Mouse (Mus musculus) liver, embryonic 11.5 days (tissue): ENCODE measurements around the gene Klhl36. TPM values are rescaled to one million over a fixed set of nuclear protein-coding genes. Genes with fewer than 3 reads are reported as not detected.
A peak's percentile ranks its signal among the peaks of the same experiment; 100 is the strongest.

Experiments used
- ATAC-seq: fragments of 200-750 bp; cut with Nextera tagmentation; replicated peaks from 2 replicates; pipeline ENCODE4 v1.8.0; 2017; ENCODE audit warnings: moderate number of reproducible peaks, mild to moderate bottlenecking, moderate TSS enrichment, moderate library complexity; ENCODE audit not compliant: low FRiP score
- DNase-seq: peaks from one replicate; pipeline ENCODE4 v3.0.0-alpha.2; 2017; ENCODE audit warnings: low spot score
- H3K27ac ChIP-seq: fragments of 300-500 bp; sonication (generic); 2 replicates; pipeline ENCODE4 v1.5.1; 2014; ENCODE audit warnings: mild to moderate bottlenecking, low read depth, low read length, control low read depth
- H3K27me3 ChIP-seq: fragments of 300-500 bp; sonication (generic); replicated peaks from 2 replicates; pipeline ENCODE4 v1.6.1; 2014; ENCODE audit warnings: low read length, mixed read lengths; ENCODE audit not compliant: control insufficient read depth, insufficient read depth
- H3K36me3 ChIP-seq: fragments of 300-500 bp; sonication (generic); 2 replicates; pipeline ENCODE4 v1.6.1; 2014; ENCODE audit warnings: mild to moderate bottlenecking, low read length, moderate library complexity, mixed read lengths; ENCODE audit not compliant: control insufficient read depth, insufficient read depth
- H3K4me1 ChIP-seq: fragments of 300-500 bp; sonication (generic); replicated peaks from 2 replicates; pipeline ENCODE4 v1.6.1; 2014; ENCODE audit warnings: low read length, mixed read lengths; ENCODE audit not compliant: control insufficient read depth, insufficient read depth
- H3K4me2 ChIP-seq: fragments of 300-500 bp; sonication (generic); 2 replicates; pipeline ENCODE4 v1.6.1; 2014; ENCODE audit warnings: mild to moderate bottlenecking, control low read depth, moderate library complexity
- H3K4me3 ChIP-seq: fragments of 300-500 bp; sonication (generic); 2 replicates; pipeline ENCODE4 v1.5.1; 2014; ENCODE audit warnings: low read depth, low read length, control low read depth
- H3K9ac ChIP-seq: fragments of 300-500 bp; sonication (generic); 2 replicates; pipeline ENCODE4 v1.6.1; 2014; ENCODE audit warnings: low read depth, low read length, control low read depth
- H3K9me3 ChIP-seq: fragments of 300-500 bp; sonication (generic); 2 replicates; pipeline ENCODE4 v1.6.1; 2016; ENCODE audit warnings: low read length, inconsistent platforms, mixed read lengths; ENCODE audit not compliant: control insufficient read depth
- WGBS: fragments of 180-500 bp; shearing (Covaris S2); extraction: QIAGEN DNeasy Blood & Tissue Kit; methylation state at CpG from one replicate; pipeline ENCODE4 v1.1.7; 2014; 5-methylcytosine and 5-hydroxymethylcytosine counted together
- polyA plus RNA-seq: library from polyadenylated mRNA; unstranded; fragments of >200 nt; fragmentation: Nextera tagmentation; extraction: Ambion mirVana; gene quantifications from 2 replicates; pipeline ENCODE4 v1.2.1, GENCODE M21; 2014

The Klhl36 gene
- polyA plus RNA-seq, 1 experiment from 2014 or later = 9.1 TPM

GRCm38 (mm10) chr8:119901952-119902351, 39.9 kb downstream of the Klhl36 start:
- Histone ChIP-seq H3K27ac (no peak overlapping the region), H3K27me3 (peaks cover 20% of the 10 kb centered on the region)
- no peak for ATAC-seq

DNA sequence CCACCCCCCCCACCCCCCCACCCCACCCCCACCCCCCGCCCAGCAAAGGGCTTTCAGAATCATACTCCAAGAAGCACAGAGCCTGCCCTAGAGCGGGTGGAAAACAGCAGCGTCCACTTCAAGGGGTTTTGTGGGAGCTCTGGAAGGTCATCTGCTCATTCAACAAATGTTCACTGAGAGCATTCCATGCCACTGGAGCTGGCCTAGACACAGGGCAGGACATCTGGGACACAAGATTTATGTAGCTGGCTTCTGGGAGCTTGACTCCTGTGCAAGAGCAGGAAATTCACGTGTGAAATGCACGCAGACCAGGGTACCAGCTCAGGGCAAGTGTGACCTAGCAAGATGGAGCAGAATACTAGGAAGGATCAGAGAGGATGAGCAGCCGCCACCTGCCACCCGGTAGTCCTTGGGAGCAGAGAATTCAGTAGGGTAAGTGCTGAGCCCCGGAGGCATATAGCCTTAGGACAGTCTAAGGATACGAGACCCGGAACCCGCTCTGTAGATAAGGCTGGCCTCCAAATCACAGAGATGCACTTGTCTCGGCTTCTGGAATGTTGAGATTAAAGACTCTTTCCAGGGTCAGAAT, 42.4 kb downstream of the Klhl36 start:
- Histone ChIP-seq H3K27me3 (peaks cover under 1% of the 10 kb centered on the region), H3K4me1 (peaks cover 7% of the 10 kb centered on the region; the same call in 1 of the 2 replicates), H3K9me3 (no peaks in the 10 kb centered on the region), H3K9ac (no peak overlapping the region), H3K36me3 (no peaks in the 10 kb centered on the region), H3K4me2 (no peak overlapping the region), H3K27ac (no peak overlapping the region), H3K4me3 (no peak overlapping the region)
- WGBS = 39% methylated on average over 12 of the region's 12 CpGs
- no peak for ATAC-seq
- DNase-seq = no peak

More at GRCm38 (mm10) chr8:119901952-119902351, 39.9 kb downstream of the Klhl36 start:
- WGBS = 66% methylated on average over 8 of the region's 8 CpGs
- no peak overlapping the region for H3K4me2 ChIP-seq
- H3K36me3 ChIP-seq = no peaks in the 10 kb centered on the region
- H3K4me3 ChIP-seq = no peak overlapping the region
- no peak overlapping the region for H3K9ac ChIP-seq
- H3K9me3 ChIP-seq = no peaks in the 10 kb centered on the region
- H3K4me1 ChIP-seq = peaks cover 11% of the 10 kb centered on the region
- no peak for DNase-seq

DNA sequence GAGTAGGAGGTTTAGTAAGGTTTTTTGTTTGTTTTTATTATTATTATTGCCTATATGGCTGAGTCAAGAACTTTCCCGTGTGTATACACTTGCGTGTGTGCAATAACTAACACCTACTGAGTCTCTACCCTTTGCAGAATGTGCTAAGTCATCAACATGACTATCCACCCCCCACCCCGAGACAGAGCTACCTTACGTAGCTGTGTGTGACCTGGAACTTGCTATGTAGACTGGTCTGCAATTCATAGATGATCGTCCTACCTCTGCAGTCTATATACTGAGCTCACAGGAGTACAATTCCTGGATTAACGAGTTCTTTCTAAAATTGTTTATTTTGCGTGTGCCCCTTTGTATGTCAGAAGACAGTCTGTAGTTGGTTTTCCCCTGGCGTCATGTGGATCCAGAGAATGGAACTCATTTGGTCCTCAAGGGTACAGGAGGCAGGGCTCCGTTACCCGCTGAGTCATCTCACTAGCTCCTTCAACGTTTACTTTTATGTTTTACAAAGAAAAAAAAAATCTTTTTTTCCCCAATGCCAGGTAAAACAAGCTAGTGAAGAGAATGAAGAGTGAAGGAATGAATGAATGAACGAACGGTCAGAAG, 48.0 kb downstream of the Klhl36 start, which contains the start of gene Usp10:
TSS of gene Usp10 (plus strand) at position 417 of the 603 bp plus-strand sequence.
- 23% methylated on average over 13 of the region's 13 CpGs for WGBS
- H3K4me1 ChIP-seq = peaks cover 39% of the 10 kb centered on the region
- peak; percentile 37 for ATAC-seq
- H3K36me3 ChIP-seq = no peaks in the 10 kb centered on the region; the same call in 1 of the 2 replicates
- H3K27ac ChIP-seq = peak within 1 kb of the TSS; percentile 88
- H3K9me3 ChIP-seq = no peaks in the 10 kb centered on the region
- peak within 1 kb of the TSS; percentile 75 for H3K4me2 ChIP-seq
- H3K27me3 ChIP-seq = no peaks in the 10 kb centered on the region
- no peak for DNase-seq
- peak within 1 kb of the TSS; percentile 81 for H3K4me3 ChIP-seq
- H3K9ac ChIP-seq = peak within 1 kb of the TSS; percentile 90

GRCm38 (mm10) chr8:119910547-119911257, 48.6 kb downstream of the Klhl36 start, which contains the start of gene Gm20388:
Gene Gm20388, plus strand, starts transcription at chr8:119910841.
- peak within 1 kb of the TSS; percentile 90 for H3K9ac ChIP-seq
- peak within 1 kb of the TSS; percentile 75 for H3K4me2 ChIP-seq
- ATAC-seq (peak; percentile 90), DNase-seq (peak; percentile 92)
- no peaks in the 10 kb centered on the region; the same call in 1 of the 2 replicates for H3K36me3 ChIP-seq
- H3K4me3 ChIP-seq = peak within 1 kb of the TSS; percentile 81
- peak within 1 kb of the TSS; percentile 88 for H3K27ac ChIP-seq
- H3K9me3 ChIP-seq = no peaks in the 10 kb centered on the region
- no peaks in the 10 kb centered on the region for H3K27me3 ChIP-seq
- H3K4me1 ChIP-seq = peaks cover 45% of the 10 kb centered on the region
- under 1% methylated on average over 84 of the region's 97 CpGs for WGBS

- Histone ChIP-seq H3K27ac (peak overlapping the region; percentile 88), H3K4me3 (peak overlapping the region; percentile 81), H3K4me2 (peak overlapping the region; percentile 75), H3K9ac (peak overlapping the region; percentile 90), H3K9me3 (no peaks in the 10 kb centered on the region), H3K36me3 (no peaks in the 10 kb centered on the region; the same call in 1 of the 2 replicates), H3K27me3 (no peaks in the 10 kb centered on the region), H3K4me1 (peaks cover 53% of the 10 kb centered on the region)
- WGBS = under 1% methylated on average over 30 of the region's 30 CpGs
- ATAC-seq = peak; percentile 29; the same call in 1 of the 2 replicates
- no peak for DNase-seq
Observed at GRCm38 (mm10) chr8:119911258-119911962, 49.3 kb downstream of the Klhl36 start.

DNA sequence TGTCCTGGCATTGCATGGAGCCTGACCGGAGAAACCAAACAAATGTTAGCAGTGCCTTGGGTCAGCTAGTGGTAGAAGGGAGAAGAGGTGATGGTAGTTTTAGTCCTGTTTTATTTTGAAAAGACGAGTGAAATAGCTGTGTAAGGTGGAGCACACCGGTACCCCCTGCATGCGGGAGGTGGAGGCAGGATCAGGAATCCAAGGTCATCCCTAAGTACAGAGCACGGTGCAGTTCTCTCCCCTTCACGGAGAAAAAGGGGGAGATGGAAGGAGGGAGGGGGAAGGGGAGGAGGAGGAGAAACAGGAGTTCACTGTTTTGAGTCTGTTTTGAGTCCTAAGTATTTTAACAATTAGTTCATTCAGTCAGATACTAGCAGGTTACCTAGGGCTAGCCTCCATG, 50.6 kb downstream of the Klhl36 start:
- no peak for ATAC-seq
- DNase-seq = no peak
- H3K4me3 ChIP-seq = peak overlapping the region; percentile 81
- WGBS = 44% methylated on average over 6 of the region's 6 CpGs
- no peaks in the 10 kb centered on the region for H3K9me3 ChIP-seq
- H3K36me3 ChIP-seq = no peaks in the 10 kb centered on the region; the same call in 1 of the 2 replicates
- peak overlapping the region; percentile 58 for H3K9ac ChIP-seq
- H3K27ac ChIP-seq = 0 out of 2 replicates have a peak overlapping the region, but pooled peaks have one; percentile 30
- no peaks in the 10 kb centered on the region for H3K27me3 ChIP-seq
- H3K4me2 ChIP-seq = peak overlapping the region; percentile 75
- peaks cover 63% of the 10 kb centered on the region for H3K4me1 ChIP-seq

DNA sequence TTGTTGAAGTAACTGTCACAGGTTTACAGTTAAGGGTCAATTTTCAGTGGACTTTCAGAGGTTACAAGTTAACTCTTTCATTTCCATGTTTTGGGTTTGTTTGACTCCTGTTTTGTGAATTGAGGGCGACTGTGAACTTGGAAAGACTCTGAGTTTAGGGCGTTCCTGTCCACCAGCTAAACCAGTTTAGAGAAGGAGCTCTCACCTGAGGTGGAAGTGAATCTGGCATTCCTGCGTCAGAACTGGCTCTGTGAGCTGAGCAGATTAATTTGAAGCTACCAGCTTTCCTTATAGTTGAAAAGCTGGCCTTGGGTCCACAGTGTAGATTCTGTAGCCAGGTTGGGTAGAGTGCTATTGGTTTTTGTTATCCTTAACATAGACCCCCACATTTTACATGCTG, 51.1 kb downstream of the Klhl36 start:
- ATAC-seq = no peak
- H3K9ac ChIP-seq = peak overlapping the region; percentile 13

GRCm38 (mm10) chr8:119914161-119914560, 52.1 kb downstream of the Klhl36 start:
- Histone ChIP-seq H3K9ac (0 out of 2 replicates have a peak overlapping the region, but pooled peaks have one; percentile 13), H3K4me3 (peak overlapping the region; percentile 81)

More for the DNA sequence above, 51.1 kb downstream of the Klhl36 start:
- H3K4me1 ChIP-seq = peaks cover 65% of the 10 kb centered on the region
- H3K36me3 ChIP-seq = no peaks in the 10 kb centered on the region; the same call in 1 of the 2 replicates
- WGBS = 57% methylated on average over 3 of the region's 3 CpGs
- H3K4me2 ChIP-seq = peak overlapping the region; percentile 75
- H3K27me3 ChIP-seq = no peaks in the 10 kb centered on the region
- H3K27ac ChIP-seq = no peak overlapping the region
- no peaks in the 10 kb centered on the region for H3K9me3 ChIP-seq
- H3K4me3 ChIP-seq = peak overlapping the region; percentile 81
- DNase-seq = no peak

More at GRCm38 (mm10) chr8:119914161-119914560, 52.1 kb downstream of the Klhl36 start:
- WGBS = 26% methylated on average over 2 of the region's 2 CpGs
- Histone ChIP-seq H3K27me3 (no peaks in the 10 kb centered on the region), H3K9me3 (no peaks in the 10 kb centered on the region), H3K4me1 (peaks cover 73% of the 10 kb centered on the region), H3K27ac (no peak overlapping the region), H3K36me3 (peaks cover 3% of the 10 kb centered on the region; the same call in 1 of the 2 replicates), H3K4me2 (peak overlapping the region; percentile 75)
- no peak for ATAC-seq
- DNase-seq = no peak
